Mouse (Mus musculus) macrophage (primary cell): ENCODE data around the gene Slc25a10. TPM values are rescaled to one million over a fixed set of nuclear protein-coding genes. Genes with fewer than 3 reads are reported as not detected.
"Not testable (repeated sequence)": the region's sequence is repeated elsewhere in the genome, so short reads cannot be mapped to it uniquely, and the experiment has no call there.

Experiments used
- H3K27ac ChIP-seq: fragments of 350-480 bp; formaldehyde crosslinking; 2 replicates; pipeline ENCODE4 v1.9.0; 2021
- H3K36me3 ChIP-seq: fragments of 350-480 bp; formaldehyde crosslinking; 2 replicates; pipeline ENCODE4 v1.9.0; 2021; ENCODE audit errors: inconsistent target
- H3K4me3 ChIP-seq: fragments of 350-480 bp; formaldehyde crosslinking; 2 replicates; pipeline ENCODE4 v1.9.0; 2021; ENCODE audit errors: inconsistent target
- H3K79me2 ChIP-seq: fragments of 350-480 bp; formaldehyde crosslinking; 2 replicates; pipeline ENCODE4 v1.9.0; 2021; ENCODE audit errors: inconsistent target
- WGBS: methylation state at CpG from one replicate; pipeline ENCODE4 v1.1.7; 2026; ENCODE audit warnings: inconsistent platforms; ENCODE audit not compliant: missing documents; 5-methylcytosine and 5-hydroxymethylcytosine counted together
- polyA plus RNA-seq: library from polyadenylated mRNA; stranded (reverse); fragments of 250-400 nt; gene quantifications from 3 replicates; pipeline ENCODE4 v1.2.4, GENCODE M21; 2018; ENCODE audit warnings: inconsistent platforms

Gene Slc25a10
- polyA plus RNA-seq, 1 experiment from 2014 or later: 29.6 TPM

- Histone ChIP-seq H3K4me3 (peak overlapping the region; percentile 24; the same call in 1 of the 2 replicates), H3K36me3 (no peaks in the 10 kb centered on the region), H3K79me2 (no peaks in the 10 kb centered on the region), H3K27ac (peak overlapping the region; percentile 40)
- WGBS: 3% methylated on average over 16 of the region's 16 CpGs
Observed at GRCm38 (mm10) chr11:120510375-120511030, 18.9 kb downstream of the Slc25a10 start.

DNA sequence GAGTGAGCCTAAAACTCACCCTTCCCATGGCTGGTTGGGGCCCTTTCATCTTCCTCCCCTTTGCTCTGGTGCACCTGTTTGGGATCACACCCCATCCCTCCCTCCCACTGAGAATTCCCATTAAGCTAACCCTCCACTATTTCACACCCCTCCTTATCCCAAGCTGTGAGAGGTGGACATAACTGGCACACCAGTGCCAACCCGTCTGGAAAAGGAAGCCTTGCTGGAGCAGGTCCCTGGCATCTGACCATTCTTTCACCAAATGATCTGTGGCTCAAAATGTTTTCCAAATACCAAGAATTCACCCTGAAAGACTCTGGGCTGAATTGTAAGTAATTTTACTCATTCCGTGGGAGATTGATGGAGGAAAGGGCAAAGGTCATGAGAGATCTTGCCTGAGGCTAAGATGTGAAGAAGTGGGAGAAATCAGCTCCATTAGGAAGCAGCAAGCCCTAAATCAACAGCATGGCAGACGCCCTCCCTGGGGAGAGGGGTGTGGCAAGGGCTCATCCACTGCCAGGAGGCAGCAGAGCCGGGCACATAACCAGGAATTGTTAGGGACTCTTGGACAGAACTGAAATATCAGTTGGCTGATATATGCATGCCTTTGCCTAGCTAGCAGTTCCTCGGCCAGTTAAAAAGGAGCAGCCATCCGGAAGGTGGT is 21.3 kb downstream of the Slc25a10 start:
- WGBS: 97% methylated on average over 6 of the region's 6 CpGs
- no peak overlapping the region for H3K27ac ChIP-seq
- no peak overlapping the region for H3K4me3 ChIP-seq
- H3K79me2 ChIP-seq: no peaks in the 10 kb centered on the region
- no peaks in the 10 kb centered on the region for H3K36me3 ChIP-seq

- not testable (repeated sequence) for H3K27ac ChIP-seq, H3K79me2 ChIP-seq, H3K36me3 ChIP-seq, H3K4me3 ChIP-seq
- 91% methylated on average over 2 of the region's 2 CpGs for WGBS
Observed at GRCm38 (mm10) chr11:120514262-120514661, 22.6 kb downstream of the Slc25a10 start.

- no peak overlapping the region for H3K4me3 ChIP-seq
- H3K79me2 ChIP-seq: no peaks in the 10 kb centered on the region
- H3K36me3 ChIP-seq: no peaks in the 10 kb centered on the region
- 25% methylated on average over 17 of the region's 17 CpGs for WGBS
- no peak overlapping the region for H3K27ac ChIP-seq
Observed at GRCm38 (mm10) chr11:120515611-120516010, 24.0 kb downstream of the Slc25a10 start.

- WGBS: 92% methylated on average over 4 of the region's 4 CpGs
- Histone ChIP-seq H3K79me2 (no peaks in the 10 kb centered on the region), H3K36me3 (no peaks in the 10 kb centered on the region), H3K27ac (no peak overlapping the region), H3K4me3 (no peak overlapping the region)
Observed at GRCm38 (mm10) chr11:120517147-120517546, 25.5 kb downstream of the Slc25a10 start.

- Histone ChIP-seq H3K27ac (peak overlapping the region; percentile 79), H3K36me3 (no peaks in the 10 kb centered on the region), H3K79me2 (no peaks in the 10 kb centered on the region), H3K4me3 (peak overlapping the region; percentile 25; the same call in 1 of the 2 replicates)
- WGBS: 17% methylated on average over 6 of the region's 6 CpGs
Observed at GRCm38 (mm10) chr11:120518027-120518426, 26.4 kb downstream of the Slc25a10 start.

DNA sequence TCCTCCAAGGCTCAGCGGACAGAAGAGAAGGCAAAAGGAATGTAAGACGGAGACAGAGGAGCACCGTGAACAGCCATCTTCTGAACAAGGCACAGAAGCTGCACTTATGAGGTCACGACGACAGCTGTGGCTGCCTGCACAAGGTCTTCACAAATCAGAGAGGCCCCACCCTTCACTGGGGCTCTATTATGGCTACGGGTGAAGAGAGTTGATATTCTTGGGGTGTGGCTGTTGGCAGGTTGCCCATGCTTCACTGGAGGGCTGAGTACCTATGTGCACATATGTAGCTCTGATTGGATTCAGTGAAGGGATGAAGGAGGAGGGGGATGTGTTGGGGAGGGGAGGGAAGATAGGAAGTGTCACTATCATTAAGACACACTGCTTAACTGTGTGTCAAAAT is 26.9 kb downstream of the Slc25a10 start:
- H3K4me3 ChIP-seq: peak overlapping the region; percentile 25; the same call in 1 of the 2 replicates
- WGBS: 64% methylated on average over 6 of the region's 6 CpGs

GRCm38 (mm10) chr11:120519738-120520137 is 28.1 kb downstream of the Slc25a10 start:
- WGBS: 18% methylated on average over 9 of the region's 9 CpGs
- no peak overlapping the region; the same call in 1 of the 2 replicates for H3K4me3 ChIP-seq
- no peaks in the 10 kb centered on the region for H3K79me2 ChIP-seq
- peak overlapping the region; percentile 79 for H3K27ac ChIP-seq
- H3K36me3 ChIP-seq: no peaks in the 10 kb centered on the region

More for the DNA sequence above, 26.9 kb downstream of the Slc25a10 start:
- no peaks in the 10 kb centered on the region for H3K36me3 ChIP-seq
- H3K27ac ChIP-seq: peak overlapping the region; percentile 79
- H3K79me2 ChIP-seq: no peaks in the 10 kb centered on the region

DNA sequence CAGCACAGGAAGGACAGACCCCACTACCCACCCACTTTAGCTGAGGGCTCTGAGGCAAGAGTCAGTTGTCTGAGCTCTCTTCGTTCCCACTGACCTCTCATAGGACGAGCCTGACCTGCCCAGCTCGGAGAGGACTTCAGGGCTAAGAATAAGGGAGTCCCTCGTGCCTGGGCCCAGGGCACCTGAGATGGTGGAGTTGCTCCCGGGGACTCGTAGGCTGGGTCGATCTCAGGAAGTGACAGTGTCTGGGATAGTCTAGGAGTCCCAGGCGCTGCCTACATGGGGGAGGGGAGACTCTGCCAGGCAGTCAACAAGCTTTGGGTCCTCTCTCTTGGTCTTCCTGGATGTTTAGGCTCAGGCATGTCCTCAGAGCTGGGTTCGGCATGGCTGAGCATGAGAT is 28.9 kb downstream of the Slc25a10 start:
- Histone ChIP-seq H3K36me3 (no peaks in the 10 kb centered on the region), H3K27ac (peak overlapping the region; percentile 79), H3K79me2 (no peaks in the 10 kb centered on the region), H3K4me3 (no peak overlapping the region)
- 97% methylated on average over 9 of the region's 9 CpGs for WGBS

DNA sequence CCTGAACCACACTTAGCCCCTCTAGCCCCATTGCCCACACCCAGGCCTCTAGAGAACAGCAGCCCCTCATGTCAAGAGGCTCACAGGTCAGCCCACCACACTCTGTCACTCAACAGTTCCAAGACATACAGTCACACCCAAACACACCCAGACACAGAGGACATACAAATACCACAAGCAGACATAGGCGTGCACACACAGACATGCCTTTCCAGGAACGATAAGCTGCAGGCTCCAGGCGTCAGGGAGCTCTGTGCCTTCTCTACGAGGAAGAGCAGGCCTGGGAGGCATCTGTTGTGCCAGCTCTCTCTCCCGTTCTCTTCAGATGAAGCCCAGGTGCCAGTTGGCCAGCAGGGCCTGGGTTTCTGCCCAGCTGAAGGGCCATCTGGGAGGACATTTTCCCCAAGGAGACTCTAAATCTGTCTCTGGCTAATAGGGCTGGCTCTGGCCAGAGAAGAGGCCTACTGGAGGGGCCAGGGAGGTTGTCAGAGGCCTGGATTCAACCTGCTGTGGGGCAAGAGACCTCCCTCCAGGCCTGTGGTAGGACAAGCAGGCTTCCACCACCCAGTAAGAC is 29.4 kb downstream of the Slc25a10 start:
- Histone ChIP-seq H3K27ac (no peak overlapping the region), H3K4me3 (no peak overlapping the region), H3K36me3 (no peaks in the 10 kb centered on the region), H3K79me2 (no peaks in the 10 kb centered on the region)
- WGBS: 100% methylated on average over 5 of the region's 5 CpGs

DNA sequence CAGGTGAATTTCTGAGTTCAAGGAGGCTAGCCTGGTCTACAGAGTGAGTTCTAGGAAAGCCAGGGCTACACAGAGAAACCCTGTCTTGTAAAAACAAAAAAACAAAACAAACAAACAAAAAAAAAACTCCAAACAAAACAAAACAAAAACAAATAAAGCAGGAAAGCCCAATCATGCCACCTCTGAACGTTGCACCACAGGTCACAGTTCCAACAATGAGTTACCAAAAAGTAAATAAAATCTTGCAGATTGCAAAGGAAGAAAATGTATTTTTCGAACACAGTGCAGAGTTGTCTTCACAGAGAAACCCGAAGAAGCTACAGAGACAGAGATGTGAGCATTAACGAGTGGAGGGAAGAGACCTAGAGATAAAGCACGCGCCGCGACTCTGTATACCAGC is 30.9 kb downstream of the Slc25a10 start:
- Histone ChIP-seq H3K36me3 (no peaks in the 10 kb centered on the region), H3K27ac (no peak overlapping the region), H3K79me2 (no peaks in the 10 kb centered on the region), H3K4me3 (no peak overlapping the region)
- 88% methylated on average over 8 of the region's 8 CpGs for WGBS

DNA sequence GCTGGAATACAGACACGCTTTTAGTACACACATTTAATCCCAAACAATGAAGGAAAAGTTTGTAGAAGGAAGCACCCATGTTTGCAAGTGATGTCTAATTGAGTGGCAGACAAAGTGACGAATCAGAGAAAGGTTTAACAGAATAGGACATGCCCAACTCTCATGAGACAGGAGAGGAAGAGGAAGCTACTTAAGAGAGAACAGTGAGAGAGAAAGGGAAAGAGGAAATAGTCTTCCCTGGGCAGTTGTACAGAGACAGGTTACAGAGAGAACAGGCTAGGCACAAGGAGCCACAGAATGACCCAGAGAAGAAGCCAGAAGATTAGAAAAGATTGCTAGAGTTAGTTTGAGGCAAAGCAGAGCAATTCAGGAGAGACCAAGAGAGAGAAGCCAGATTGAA is 34.3 kb downstream of the Slc25a10 start:
- WGBS: 95% methylated on average over 2 of the region's 2 CpGs
- H3K79me2 ChIP-seq: no peaks in the 10 kb centered on the region
- no peaks in the 10 kb centered on the region for H3K36me3 ChIP-seq
- H3K4me3 ChIP-seq: no peak overlapping the region
- H3K27ac ChIP-seq: peak overlapping the region; percentile 28

GRCm38 (mm10) chr11:120527690-120528354 is 36.2 kb downstream of the Slc25a10 start:
- 65% methylated on average over 9 of the region's 9 CpGs for WGBS
- H3K27ac ChIP-seq: no peak overlapping the region
- no peaks in the 10 kb centered on the region for H3K79me2 ChIP-seq
- no peaks in the 10 kb centered on the region for H3K36me3 ChIP-seq
- no peak overlapping the region for H3K4me3 ChIP-seq

GRCm38 (mm10) chr11:120528903-120529302 is 37.3 kb downstream of the Slc25a10 start:
- no peaks in the 10 kb centered on the region for H3K36me3 ChIP-seq
- 75% methylated on average over 4 of the region's 4 CpGs for WGBS
- no peak overlapping the region for H3K27ac ChIP-seq

More at GRCm38 (mm10) chr11:120528903-120529302, 37.3 kb downstream of the Slc25a10 start:
- H3K79me2 ChIP-seq: no peaks in the 10 kb centered on the region
- H3K4me3 ChIP-seq: no peak overlapping the region
